Mouse (Mus musculus): ENCODE data around the gene Olfr1436. TPM values are rescaled to one million over a fixed set of nuclear protein-coding genes. Genes with fewer than 3 reads are reported as not detected.
"Not testable (repeated sequence)": the region's sequence is repeated elsewhere in the genome, so short reads cannot be mapped to it uniquely, and the experiment has no call there.

Olfr1436 gene
- not detected for total RNA-seq (2021)
- long read RNA-seq, experiment 1, result 0 reads
- long read RNA-seq, experiment 2, result 0 reads

DNA sequence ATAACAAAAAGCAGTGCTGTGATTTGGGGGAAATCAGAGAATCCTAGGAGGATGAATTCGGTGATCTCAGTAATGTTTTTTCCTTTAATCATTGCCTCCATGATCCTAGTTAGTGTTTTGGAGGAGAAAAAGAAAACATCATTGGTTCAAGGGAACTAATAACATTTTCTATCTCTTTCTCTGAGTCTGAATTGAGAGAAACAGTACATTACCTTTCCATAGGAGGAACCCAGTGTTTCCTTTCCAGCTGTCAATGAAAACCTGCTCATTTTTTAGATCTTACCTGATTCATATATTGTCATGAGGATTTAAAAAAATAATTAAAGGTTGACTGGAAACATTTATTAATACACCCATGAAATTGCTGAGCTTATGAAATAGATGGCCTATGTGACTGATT lies at the start of gene Olfr1436:
TSS of gene Olfr1436 (minus strand) at position 101 of the 400 bp plus-strand sequence.
- H3K27ac ChIP-seq; intact Hi-C loops (cut with DNase I); H3K4me3 ChIP-seq; DNase-seq (ENCODE audit: extremely low spot score in 1 of 2, low spot score in 2 of 2): not testable (repeated sequence)

DNA sequence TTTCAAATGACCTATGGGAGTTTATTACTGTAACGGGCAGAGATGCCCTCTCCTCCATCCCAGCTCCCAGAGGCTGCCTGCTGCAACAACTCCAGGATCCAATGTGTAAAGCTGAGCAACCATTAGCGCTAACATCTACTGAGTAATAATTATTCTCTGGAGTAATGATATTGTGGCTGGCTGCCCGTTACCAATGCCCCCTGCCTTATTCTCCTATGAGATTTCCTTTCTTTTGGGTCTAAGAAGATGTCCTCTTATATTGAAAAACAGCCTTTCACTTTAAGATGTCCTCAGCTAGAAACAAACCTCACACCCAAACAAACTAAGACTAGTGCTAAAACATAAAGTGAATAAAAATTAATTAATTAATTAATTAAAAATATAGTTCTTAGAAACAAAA lies 36.9 kb upstream of the Olfr1436 start, which contains the start of gene Olfr1438-ps1:
TSS of gene Olfr1438-ps1 (minus strand) at position 101 of the 400 bp plus-strand sequence.
- intact Hi-C loops (cut with DNase I), result no loop called here
- DNase-seq (ENCODE audit: extremely low spot score in 1 of 2, low spot score in 2 of 2), result no peak
- Histone ChIP-seq H3K4me3 (no peak within 1 kb of the TSS), H3K27ac (no peak within 1 kb of the TSS)
- no peak for TF ChIP-seq CTCF (IDR thresholded peaks at IDR 0.05)

DNA sequence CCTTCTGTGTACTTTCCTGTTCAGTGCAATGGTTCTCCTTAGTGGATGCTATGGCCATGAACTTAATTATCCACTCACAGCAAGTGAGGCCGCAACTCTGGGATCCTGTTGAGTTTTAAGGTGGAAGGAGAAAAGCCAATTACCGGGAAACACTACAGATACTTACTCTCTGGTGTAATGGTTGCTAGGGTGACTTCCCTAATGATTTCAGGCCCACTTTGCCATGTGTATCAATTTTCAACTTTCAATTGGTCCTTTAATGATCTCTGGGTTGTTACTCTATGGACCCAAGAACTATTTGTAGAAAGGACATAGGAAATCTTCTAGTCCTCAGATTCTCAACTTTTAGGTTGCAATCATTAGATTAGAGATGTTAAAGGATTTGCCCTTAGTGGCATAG lies 26.1 kb upstream of the Olfr1436 start, which contains the start of gene Olfr1437:
TSS of gene Olfr1437 (minus strand) at position 101 of the 400 bp plus-strand sequence.
- no peak within 1 kb of the TSS for H3K27ac ChIP-seq
- intact Hi-C loops (cut with DNase I), result no loop called here
- no peak within 1 kb of the TSS for H3K4me3 ChIP-seq
- no peak for DNase-seq (ENCODE audit: extremely low spot score in 1 of 2, low spot score in 2 of 2)
- no peak for TF ChIP-seq CTCF (IDR thresholded peaks at IDR 0.05)

DNA sequence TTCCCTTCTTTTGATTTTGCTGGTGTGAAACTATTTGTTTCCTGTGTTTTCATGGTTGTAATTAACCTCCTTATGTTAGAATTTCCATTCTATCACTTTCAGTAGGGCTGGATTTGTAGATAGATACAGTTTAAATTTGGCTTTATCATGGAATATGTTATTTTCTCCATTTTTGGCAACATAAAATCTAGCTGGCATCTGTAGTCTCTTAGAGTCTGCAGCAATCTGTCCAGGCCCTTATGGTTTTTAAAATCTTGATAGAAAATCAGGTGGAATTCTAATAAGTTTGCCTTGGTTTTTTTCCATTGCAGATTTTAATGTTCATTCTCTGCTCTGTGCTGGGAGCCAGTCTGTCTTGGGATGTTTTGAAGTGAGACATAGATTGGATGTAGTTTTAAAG lies 6.0 kb downstream of the Olfr1436 start:
- TF ChIP-seq CTCF (IDR thresholded peaks at IDR 0.05), result no peak
- intact Hi-C loops (cut with DNase I), result no loop called here
- DNase-seq (ENCODE audit: extremely low spot score in 1 of 2, low spot score in 2 of 2), result no peak
- no peak overlapping the region for H3K4me3 ChIP-seq
- H3K27ac ChIP-seq, result no peak overlapping the region

DNA sequence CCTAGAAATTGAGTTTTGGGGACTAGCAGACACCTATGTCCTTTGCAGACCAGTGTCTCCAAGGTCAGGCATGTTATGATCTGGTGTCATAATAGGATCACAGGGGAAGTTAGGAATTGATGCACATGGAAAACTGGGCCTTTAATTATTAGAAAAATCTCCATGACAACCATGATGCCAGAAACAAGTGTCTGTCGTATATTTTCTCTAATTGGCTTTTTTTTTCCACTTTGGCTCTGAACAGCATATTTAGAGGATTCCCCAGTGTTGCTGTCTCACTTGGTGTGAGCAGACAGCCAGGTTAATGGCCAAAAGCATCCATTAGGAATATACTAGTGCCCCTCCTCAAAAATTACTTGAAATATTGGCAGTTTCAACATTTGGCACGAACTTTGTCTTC lies 19.4 kb downstream of the Olfr1436 start, which contains the start of gene Olfr1434:
TSS of gene Olfr1434 (plus strand) at position 301 of the 400 bp plus-strand sequence.
- no peak for DNase-seq (ENCODE audit: extremely low spot score in 1 of 2, low spot score in 2 of 2)
- no peak for TF ChIP-seq CTCF (IDR thresholded peaks at IDR 0.05)
- H3K4me3 ChIP-seq, result no peak within 1 kb of the TSS
- no peak within 1 kb of the TSS for H3K27ac ChIP-seq
- intact Hi-C loops (cut with DNase I), result no loop called here

DNA sequence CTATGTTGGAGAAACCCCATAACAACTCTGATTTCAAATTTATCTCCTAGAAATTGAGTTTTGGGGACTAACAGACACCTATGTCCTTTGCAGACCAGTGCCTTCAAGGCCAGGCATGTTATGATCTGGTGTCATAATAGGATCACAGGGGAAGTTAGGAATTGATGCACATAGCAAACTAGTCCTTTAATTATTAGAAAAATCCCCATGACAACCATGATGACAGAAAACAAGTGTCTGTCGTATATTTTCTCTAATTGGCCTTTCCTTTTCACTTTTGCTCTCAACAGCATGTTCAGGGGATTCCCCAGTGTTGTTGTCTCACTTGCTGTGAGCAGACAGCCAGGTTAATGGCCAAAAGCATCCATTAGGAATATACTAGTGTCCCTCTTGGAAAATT lies 38.2 kb downstream of the Olfr1436 start, which contains the start of gene Olfr235:
TSS of gene Olfr235 (plus strand) at position 301 of the 400 bp plus-strand sequence.
- no peak within 1 kb of the TSS for H3K27ac ChIP-seq
- no peak for DNase-seq (ENCODE audit: extremely low spot score in 1 of 2, low spot score in 2 of 2)
- no peak for TF ChIP-seq CTCF (IDR thresholded peaks at IDR 0.05)
- H3K4me3 ChIP-seq, result no peak within 1 kb of the TSS
- intact Hi-C loops (cut with DNase I), result no loop called here

Other genes starting within 250 kb of the Olfr1436 start
- not detected for gene Olfr1424, start 236.4 kb downstream of the Olfr1436 start, total RNA-seq (2021)
- not detected for gene Olfr1425, start 221.4 kb downstream of the Olfr1436 start, total RNA-seq (2021)
- not detected for gene Olfr1426, start 207.1 kb downstream of the Olfr1436 start, total RNA-seq (2021)
- not detected for gene Olfr1427, start 195.8 kb downstream of the Olfr1436 start, total RNA-seq (2021)
- gene Olfr1428, start 183.2 kb downstream of the Olfr1436 start, total RNA-seq (2021), result not detected
- gene Olfr76, start 175.9 kb downstream of the Olfr1436 start, total RNA-seq (2021), result not detected
- not detected for gene Olfr1555-ps1, start 129.0 kb downstream of the Olfr1436 start, total RNA-seq (2021)
- gene Olfr1431, start 98.5 kb downstream of the Olfr1436 start, total RNA-seq (2021), result not detected
- not detected for gene Olfr1432, start 66.5 kb downstream of the Olfr1436 start, total RNA-seq (2021)
- not detected for gene Olfr262, start 57.5 kb downstream of the Olfr1436 start, total RNA-seq (2021)
- not detected for gene Olfr235, start 38.1 kb downstream of the Olfr1436 start, total RNA-seq (2021)
- gene Olfr1434, start 19.3 kb downstream of the Olfr1436 start, total RNA-seq (2021), result not detected
- not detected for gene Olfr1437, start 26.0 kb upstream of the Olfr1436 start, total RNA-seq (2021)
- not detected for gene Olfr1438-ps1, start 36.8 kb upstream of the Olfr1436 start, total RNA-seq (2021)
- not detected for gene Olfr1440, start 88.1 kb upstream of the Olfr1436 start, total RNA-seq (2021)
- gene Olfr1441, start 118.3 kb upstream of the Olfr1436 start, total RNA-seq (2021), result not detected
- not detected for gene Pfpl, start 128.8 kb upstream of the Olfr1436 start, total RNA-seq (2021)
- gene Mpeg1, start 161.6 kb upstream of the Olfr1436 start, total RNA-seq (2021), result 1 to 10 TPM; 6.8 to 7.4 TPM
- 10 to 100 TPM; 36.0 to 36.3 TPM for gene Dtx4, start 202.3 kb upstream of the Olfr1436 start, total RNA-seq (2021)
- gene Fam111a, start 246.6 kb upstream of the Olfr1436 start, total RNA-seq (2021), result 1 to 10 TPM; 1.5 to 2.2 TPM